Mouse (Mus musculus): Measurements from ENCODE around the gene Mrpl34. TPM values are rescaled to one million over a fixed set of nuclear protein-coding genes. Genes with fewer than 3 reads are reported as not detected.

Mrpl34 gene
- polyA plus RNA-seq, 1 experiment from 2014 or later = 178 TPM

DNA sequence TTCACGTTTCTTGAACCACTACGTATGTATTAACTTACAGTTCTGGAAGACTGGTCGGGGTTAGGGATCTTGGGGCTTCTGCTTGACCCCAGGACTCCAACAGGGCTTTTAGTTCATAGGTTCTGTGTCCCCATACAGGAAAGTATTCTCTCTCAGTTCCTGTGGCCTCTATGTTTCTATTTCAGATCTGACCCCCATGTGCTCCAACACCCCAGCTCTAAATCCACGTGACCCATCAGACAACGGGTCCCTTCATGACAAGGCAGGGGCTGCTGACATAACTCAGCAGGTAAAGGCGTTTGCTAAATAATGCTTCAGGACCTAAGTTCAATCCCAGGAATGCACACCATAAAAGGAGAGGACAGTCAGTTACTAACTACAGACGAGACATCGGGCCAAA, 974 bp downstream of the Mrpl34 start:
- no peak overlapping the region for H3K9ac ChIP-seq (ENCODE audit: low read depth, low read length)
- ATAC-seq (ENCODE audit: low FRiP score, low TSS enrichment) = no peak

DNA sequence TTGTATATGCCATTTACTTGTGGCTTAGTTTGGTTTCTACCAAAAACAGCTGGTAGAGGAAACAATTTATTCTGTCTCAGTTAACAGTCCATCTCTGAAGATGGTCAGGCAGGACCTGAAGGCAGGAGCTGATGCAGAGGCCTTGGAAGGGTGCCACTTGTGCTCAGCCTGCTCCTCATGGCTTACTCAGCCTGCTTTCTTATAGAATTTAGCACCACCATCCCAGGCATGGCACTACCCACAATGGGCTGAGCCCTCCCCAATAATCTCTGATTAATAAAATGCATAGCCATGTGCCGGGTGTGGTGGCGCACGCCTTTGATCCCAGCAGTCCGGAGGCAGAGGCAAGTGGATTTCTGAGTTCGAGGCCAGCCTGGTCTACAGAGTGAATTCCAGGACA, 1.4 kb downstream of the Mrpl34 start:
- no peak for ATAC-seq (ENCODE audit: low FRiP score, low TSS enrichment)
- H3K4me1 ChIP-seq (ENCODE audit: control insufficient read depth, insufficient read depth, low read length) = peaks cover 15% of the 10 kb centered on the region
- no peak overlapping the region for H3K27ac ChIP-seq (ENCODE audit: low read depth, low read length)
- H3K4me2 ChIP-seq (replicated peaks; ENCODE audit: low read depth, low read length) = no peak overlapping the region
- peaks cover 11% of the 10 kb centered on the region for H3K36me3 ChIP-seq (ENCODE audit: control insufficient read depth, insufficient read depth, low read length)
- H3K9me3 ChIP-seq (ENCODE audit: control insufficient read depth, low read length) = no peaks in the 10 kb centered on the region
- no peaks in the 10 kb centered on the region for H3K27me3 ChIP-seq (ENCODE audit: control insufficient read depth, insufficient read depth, low read length)
- no peak overlapping the region for H3K4me3 ChIP-seq (ENCODE audit: low read length)
- 92% methylated on average over 5 of the region's 5 CpGs for WGBS
- H3K9ac ChIP-seq (ENCODE audit: low read depth, low read length) = no peak overlapping the region

More for the DNA sequence above, 974 bp downstream of the Mrpl34 start:
- peaks cover 15% of the 10 kb centered on the region for H3K4me1 ChIP-seq (ENCODE audit: control insufficient read depth, insufficient read depth, low read length)
- H3K9me3 ChIP-seq (ENCODE audit: control insufficient read depth, low read length) = no peaks in the 10 kb centered on the region
- peak overlapping the region; percentile 81; the same call in 1 of the 2 replicates for H3K4me3 ChIP-seq (ENCODE audit: low read length)
- H3K27ac ChIP-seq (ENCODE audit: low read depth, low read length) = no peak overlapping the region
- no peaks in the 10 kb centered on the region for H3K27me3 ChIP-seq (ENCODE audit: control insufficient read depth, insufficient read depth, low read length)
- 79% methylated on average over 8 of the region's 8 CpGs for WGBS
- peak overlapping the region; percentile 89; the same call in 1 of the 2 replicates for H3K4me2 ChIP-seq (replicated peaks; ENCODE audit: low read depth, low read length)
- peaks cover 11% of the 10 kb centered on the region for H3K36me3 ChIP-seq (ENCODE audit: control insufficient read depth, insufficient read depth, low read length)

DNA sequence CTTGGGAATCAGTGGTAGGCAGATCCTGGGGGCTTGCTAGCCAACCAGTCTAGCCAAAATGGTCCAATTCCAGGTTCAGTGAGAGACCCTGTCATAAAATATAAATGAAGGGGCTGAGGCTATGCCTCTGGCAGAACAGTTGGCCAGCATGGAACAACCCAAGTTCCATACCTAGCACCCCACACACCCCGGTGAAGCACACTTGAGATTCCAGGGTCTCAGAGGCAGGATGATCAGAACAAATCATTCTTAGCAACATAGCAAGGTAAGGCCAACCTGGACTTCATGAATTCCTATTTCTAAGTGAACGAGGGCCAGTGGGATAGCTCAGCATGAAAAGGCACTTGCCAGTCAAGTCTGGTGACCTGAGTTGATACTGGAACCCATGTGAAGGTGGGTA, 2.4 kb downstream of the Mrpl34 start:
- Histone ChIP-seq H3K9me3 (ENCODE audit: control insufficient read depth, low read length) (no peaks in the 10 kb centered on the region), H3K9ac (ENCODE audit: low read depth, low read length) (no peak overlapping the region), H3K4me2 (replicated peaks; ENCODE audit: low read depth, low read length) (no peak overlapping the region), H3K4me1 (ENCODE audit: control insufficient read depth, insufficient read depth, low read length) (peaks cover 13% of the 10 kb centered on the region), H3K27ac (ENCODE audit: low read depth, low read length) (no peak overlapping the region), H3K27me3 (ENCODE audit: control insufficient read depth, insufficient read depth, low read length) (no peaks in the 10 kb centered on the region), H3K4me3 (ENCODE audit: low read length) (no peak overlapping the region), H3K36me3 (ENCODE audit: control insufficient read depth, insufficient read depth, low read length) (peaks cover 16% of the 10 kb centered on the region)
- no peak for ATAC-seq (ENCODE audit: low FRiP score, low TSS enrichment)
- 95% methylated on average over 2 of the region's 2 CpGs for WGBS

GRCm38 (mm10) chr8:71468001-71468400, 3.2 kb downstream of the Mrpl34 start:
- H3K9me3 ChIP-seq (ENCODE audit: control insufficient read depth, low read length) = no peaks in the 10 kb centered on the region
- no peak for ATAC-seq (ENCODE audit: low FRiP score, low TSS enrichment)
- no peak overlapping the region for H3K27ac ChIP-seq (ENCODE audit: low read depth, low read length)
- 90% methylated on average over 1 of the region's 1 CpGs for WGBS
- no peak overlapping the region for H3K4me3 ChIP-seq (ENCODE audit: low read length)
- peaks cover 6% of the 10 kb centered on the region for H3K4me1 ChIP-seq (ENCODE audit: control insufficient read depth, insufficient read depth, low read length)
- peaks cover 24% of the 10 kb centered on the region for H3K36me3 ChIP-seq (ENCODE audit: control insufficient read depth, insufficient read depth, low read length)
- no peak overlapping the region for H3K9ac ChIP-seq (ENCODE audit: low read depth, low read length)
- no peaks in the 10 kb centered on the region for H3K27me3 ChIP-seq (ENCODE audit: control insufficient read depth, insufficient read depth, low read length)
- no peak overlapping the region for H3K4me2 ChIP-seq (replicated peaks; ENCODE audit: low read depth, low read length)

GRCm38 (mm10) chr8:71468916-71469315, 4.2 kb downstream of the Mrpl34 start, which contains the start of gene Dda1:
Gene Dda1 (plus strand): TSS chr8:71469199.
- WGBS = under 1% methylated on average over 44 of the region's 52 CpGs
- H3K36me3 ChIP-seq (ENCODE audit: control insufficient read depth, insufficient read depth, low read length) = peaks cover 33% of the 10 kb centered on the region

GRCm38 (mm10) chr8:71469411-71469810, 4.7 kb downstream of the Mrpl34 start:
- WGBS = 2% methylated on average over 22 of the region's 24 CpGs
- no peak overlapping the region for H3K27ac ChIP-seq (ENCODE audit: low read depth, low read length)

More at GRCm38 (mm10) chr8:71468916-71469315, 4.2 kb downstream of the Mrpl34 start, which contains the start of gene Dda1:
- no peak within 1 kb of the TSS for H3K27ac ChIP-seq (ENCODE audit: low read depth, low read length)
- H3K9me3 ChIP-seq (ENCODE audit: control insufficient read depth, low read length) = no peaks in the 10 kb centered on the region
- H3K27me3 ChIP-seq (ENCODE audit: control insufficient read depth, insufficient read depth, low read length) = no peaks in the 10 kb centered on the region
- H3K4me3 ChIP-seq (ENCODE audit: low read length) = peak within 1 kb of the TSS; percentile 72
- peaks cover 4% of the 10 kb centered on the region for H3K4me1 ChIP-seq (ENCODE audit: control insufficient read depth, insufficient read depth, low read length)
- peak within 1 kb of the TSS; percentile 75 for H3K4me2 ChIP-seq (replicated peaks; ENCODE audit: low read depth, low read length)
- peak; percentile 90 for ATAC-seq (ENCODE audit: low FRiP score, low TSS enrichment)
- H3K9ac ChIP-seq (ENCODE audit: low read depth, low read length) = peak within 1 kb of the TSS; percentile 81

GRCm38 (mm10) chr8:71470146-71470912, 5.6 kb downstream of the Mrpl34 start:
- Histone ChIP-seq H3K36me3 (ENCODE audit: control insufficient read depth, insufficient read depth, low read length) (peaks cover 47% of the 10 kb centered on the region), H3K27ac (ENCODE audit: low read depth, low read length) (no peak overlapping the region), H3K4me3 (ENCODE audit: low read length) (peak overlapping the region; percentile 72), H3K9me3 (ENCODE audit: control insufficient read depth, low read length) (no peaks in the 10 kb centered on the region), H3K4me2 (replicated peaks; ENCODE audit: low read depth, low read length) (peak overlapping the region; percentile 75), H3K4me1 (ENCODE audit: control insufficient read depth, insufficient read depth, low read length) (no peaks in the 10 kb centered on the region; the same call in 1 of the 2 replicates), H3K27me3 (ENCODE audit: control insufficient read depth, insufficient read depth, low read length) (no peaks in the 10 kb centered on the region), H3K9ac (ENCODE audit: low read depth, low read length) (peak overlapping the region; percentile 81; the same call in 1 of the 2 replicates)
- 87% methylated on average over 3 of the region's 3 CpGs for WGBS
- no peak for ATAC-seq (ENCODE audit: low FRiP score, low TSS enrichment)

More at GRCm38 (mm10) chr8:71469411-71469810, 4.7 kb downstream of the Mrpl34 start:
- Histone ChIP-seq H3K9ac (ENCODE audit: low read depth, low read length) (peak overlapping the region; percentile 81), H3K4me1 (ENCODE audit: control insufficient read depth, insufficient read depth, low read length) (no peaks in the 10 kb centered on the region; the same call in 1 of the 2 replicates), H3K4me2 (replicated peaks; ENCODE audit: low read depth, low read length) (peak overlapping the region; percentile 75), H3K4me3 (ENCODE audit: low read length) (peak overlapping the region; percentile 72), H3K9me3 (ENCODE audit: control insufficient read depth, low read length) (no peaks in the 10 kb centered on the region), H3K27me3 (ENCODE audit: control insufficient read depth, insufficient read depth, low read length) (no peaks in the 10 kb centered on the region), H3K36me3 (ENCODE audit: control insufficient read depth, insufficient read depth, low read length) (peaks cover 38% of the 10 kb centered on the region)
- peak; percentile 26 for ATAC-seq (ENCODE audit: low FRiP score, low TSS enrichment)

- 84% methylated on average over 5 of the region's 5 CpGs for WGBS
- Histone ChIP-seq H3K4me1 (ENCODE audit: control insufficient read depth, insufficient read depth, low read length) (peaks cover under 1% of the 10 kb centered on the region; the same call in 1 of the 2 replicates), H3K27me3 (ENCODE audit: control insufficient read depth, insufficient read depth, low read length) (no peaks in the 10 kb centered on the region), H3K27ac (ENCODE audit: low read depth, low read length) (no peak overlapping the region), H3K4me2 (replicated peaks; ENCODE audit: low read depth, low read length) (no peak overlapping the region), H3K9ac (ENCODE audit: low read depth, low read length) (no peak overlapping the region), H3K9me3 (ENCODE audit: control insufficient read depth, low read length) (no peaks in the 10 kb centered on the region), H3K4me3 (ENCODE audit: low read length) (no peak overlapping the region), H3K36me3 (ENCODE audit: control insufficient read depth, insufficient read depth, low read length) (peaks cover 47% of the 10 kb centered on the region)
- no peak for ATAC-seq (ENCODE audit: low FRiP score, low TSS enrichment)
These were observed 6.1 kb downstream of the Mrpl34 start for GRCm38 (mm10) chr8:71470913-71471255.

DNA sequence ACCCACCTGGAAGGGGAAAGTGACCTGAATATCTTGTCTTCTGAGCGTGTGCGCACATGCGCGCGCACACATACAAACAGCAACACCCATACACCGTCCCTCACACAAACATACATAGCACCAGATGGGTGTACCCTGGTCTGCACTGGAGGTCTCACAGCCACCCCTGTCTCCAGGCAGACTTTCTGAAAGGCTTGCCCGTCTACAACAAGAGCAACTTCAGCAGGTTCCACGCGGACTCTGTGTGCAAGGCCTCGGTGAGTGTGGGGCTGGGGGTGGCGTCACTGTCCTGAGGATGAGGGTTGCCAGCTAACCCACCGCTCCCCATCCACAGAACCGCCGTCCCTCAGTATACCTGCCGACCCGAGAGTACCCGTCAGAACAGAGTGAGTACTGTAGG, 7.1 kb downstream of the Mrpl34 start:
- peaks cover 47% of the 10 kb centered on the region for H3K36me3 ChIP-seq (ENCODE audit: control insufficient read depth, insufficient read depth, low read length)
- no peak overlapping the region for H3K27ac ChIP-seq (ENCODE audit: low read depth, low read length)
- no peak for ATAC-seq (ENCODE audit: low FRiP score, low TSS enrichment)
- no peaks in the 10 kb centered on the region for H3K27me3 ChIP-seq (ENCODE audit: control insufficient read depth, insufficient read depth, low read length)
- H3K4me2 ChIP-seq (replicated peaks; ENCODE audit: low read depth, low read length) = no peak overlapping the region
- H3K9me3 ChIP-seq (ENCODE audit: control insufficient read depth, low read length) = no peaks in the 10 kb centered on the region
- H3K9ac ChIP-seq (ENCODE audit: low read depth, low read length) = no peak overlapping the region
- peaks cover 4% of the 10 kb centered on the region; the same call in 1 of the 2 replicates for H3K4me1 ChIP-seq (ENCODE audit: control insufficient read depth, insufficient read depth, low read length)
- H3K4me3 ChIP-seq (ENCODE audit: low read length) = no peak overlapping the region
- 97% methylated on average over 17 of the region's 17 CpGs for WGBS
